Mouse (Mus musculus): ENCODE results near the gene Slc35a1.
"Not testable (repeated sequence)": the region's sequence is repeated elsewhere in the genome, so short reads cannot be mapped to it uniquely, and the experiment has no call there.

Slc35a1 gene

DNA sequence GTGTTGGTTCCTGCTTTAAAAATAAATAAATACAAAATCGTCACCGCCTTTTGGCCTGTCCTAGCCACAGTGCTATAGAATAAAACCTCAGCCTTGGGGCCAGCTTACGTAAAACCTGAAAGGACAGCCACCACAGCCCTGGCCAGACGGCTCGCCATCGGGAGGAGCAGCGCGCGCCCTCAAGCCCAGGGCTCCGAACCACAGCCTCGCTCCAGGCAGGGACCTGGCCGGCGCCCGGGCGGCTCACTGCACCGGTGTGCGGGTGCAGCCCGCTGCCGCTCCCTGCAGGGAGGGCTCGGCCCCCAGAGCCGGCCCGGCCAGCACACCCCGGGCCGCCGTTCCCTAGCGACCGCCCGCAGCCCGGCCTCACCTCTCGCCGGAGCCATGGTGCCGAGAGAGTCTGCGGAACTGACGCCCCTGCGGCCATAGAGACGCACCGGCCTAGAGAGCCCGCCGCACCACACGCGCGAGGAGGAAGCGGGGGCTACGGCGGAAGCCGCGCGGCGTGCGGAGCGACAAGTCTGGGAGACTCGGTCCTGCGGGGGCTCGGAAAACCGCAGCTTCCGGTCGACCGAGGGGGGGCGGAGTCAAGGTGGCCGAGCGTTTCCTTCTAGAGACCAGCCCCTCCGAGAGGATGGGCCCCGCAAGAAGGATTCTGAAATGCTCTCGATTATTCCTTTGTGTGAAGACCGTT is at the start of gene Slc35a1:
Gene Slc35a1 (minus strand): TSS at position 565 of the 694 bp plus-strand sequence.
- DNase-seq (ENCODE audit: low read depth, low spot score) = peak; percentile 89

DNA sequence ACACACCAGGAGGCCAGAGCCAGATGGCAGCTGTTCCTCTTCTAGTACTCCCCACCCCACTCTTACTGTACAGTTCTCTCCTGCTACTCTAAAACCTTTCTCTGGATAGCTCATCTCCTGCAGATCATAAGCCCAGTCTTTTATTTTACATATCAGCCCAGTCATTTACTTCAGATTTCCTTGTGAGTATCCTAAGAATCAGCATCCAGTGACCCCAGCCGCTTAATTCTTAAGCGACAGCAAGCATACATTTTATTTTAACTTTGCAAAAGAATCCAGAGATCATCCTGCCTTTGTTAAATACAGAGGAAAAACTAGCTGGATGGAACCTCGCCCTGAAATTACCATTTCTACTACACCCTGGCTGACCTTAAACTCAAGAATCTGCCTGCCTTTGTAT is 47.2 kb upstream of the Slc35a1 start:
- DNase-seq (ENCODE audit: low read depth, low spot score) = no peak

DNA sequence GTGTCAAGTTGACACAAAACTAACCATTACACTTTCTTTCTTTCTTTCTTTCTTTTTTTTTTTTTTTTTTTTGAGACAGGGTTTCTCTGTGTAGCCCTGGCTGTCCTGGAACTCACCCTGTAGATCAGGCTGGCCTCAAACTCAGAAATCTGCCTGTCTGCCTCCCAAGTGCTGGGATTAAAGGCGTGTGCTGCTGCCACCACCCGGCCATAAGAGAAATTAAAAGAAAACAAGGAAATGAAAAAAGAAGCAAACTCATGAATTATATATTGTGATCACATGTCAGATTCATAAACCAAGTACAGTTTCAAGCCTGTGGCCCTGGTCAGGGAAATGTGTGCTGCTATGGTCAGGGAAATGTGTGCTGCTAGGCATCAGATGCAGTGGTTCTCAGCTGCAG is 46.2 kb upstream of the Slc35a1 start:
- not testable (repeated sequence) for DNase-seq (ENCODE audit: low read depth, low spot score)

DNA sequence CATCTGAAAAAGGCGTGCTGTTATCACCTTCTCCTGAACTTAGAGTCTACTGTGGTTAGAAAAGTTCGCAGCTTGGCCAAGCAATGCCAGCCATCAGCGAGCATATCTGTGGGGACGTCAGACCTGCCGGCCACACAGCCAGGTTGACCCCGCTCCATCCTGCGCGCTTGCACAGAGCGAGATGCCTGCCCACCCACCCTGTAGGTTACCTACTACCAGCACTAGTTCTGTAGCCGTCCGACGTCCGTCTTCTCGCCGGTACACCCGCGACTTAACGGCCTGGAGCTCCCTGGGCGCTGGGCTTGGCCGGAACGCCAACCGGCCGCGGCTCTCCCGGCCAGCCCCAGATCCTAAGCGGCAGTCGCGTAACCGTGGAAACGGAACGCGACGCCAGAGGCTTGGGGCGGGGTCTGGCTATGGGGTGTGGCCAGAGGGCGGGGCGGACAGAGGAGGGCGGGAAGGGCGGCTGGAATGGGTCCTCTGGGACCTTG is 42.7 kb upstream of the Slc35a1 start, which contains the start of gene Cfap206:
Gene Cfap206 (minus strand): TSS at position 356 of the 491 bp plus-strand sequence.
- peak; percentile 6 for DNase-seq (ENCODE audit: low read depth, low spot score)

DNA sequence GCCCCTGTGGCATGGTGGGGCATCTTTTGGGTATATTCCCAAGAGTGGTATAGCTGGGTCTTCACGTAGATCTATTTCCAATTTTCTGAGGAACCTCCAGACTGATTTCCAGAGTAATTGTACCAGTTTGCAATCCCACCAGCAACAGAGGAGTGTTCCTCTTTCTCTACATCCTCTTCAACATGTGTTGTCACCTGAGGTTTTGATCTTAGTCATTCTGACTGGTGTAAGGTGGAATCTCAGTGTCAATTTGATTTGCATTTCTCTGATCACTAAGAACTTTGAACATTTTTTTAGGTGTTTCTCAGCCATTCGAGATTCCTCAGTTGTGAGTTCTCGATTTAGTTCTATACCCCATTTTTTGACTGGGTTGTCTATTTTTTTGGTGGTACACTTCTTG is 38.5 kb upstream of the Slc35a1 start:
- not testable (repeated sequence) for DNase-seq (ENCODE audit: low read depth, low spot score)

DNA sequence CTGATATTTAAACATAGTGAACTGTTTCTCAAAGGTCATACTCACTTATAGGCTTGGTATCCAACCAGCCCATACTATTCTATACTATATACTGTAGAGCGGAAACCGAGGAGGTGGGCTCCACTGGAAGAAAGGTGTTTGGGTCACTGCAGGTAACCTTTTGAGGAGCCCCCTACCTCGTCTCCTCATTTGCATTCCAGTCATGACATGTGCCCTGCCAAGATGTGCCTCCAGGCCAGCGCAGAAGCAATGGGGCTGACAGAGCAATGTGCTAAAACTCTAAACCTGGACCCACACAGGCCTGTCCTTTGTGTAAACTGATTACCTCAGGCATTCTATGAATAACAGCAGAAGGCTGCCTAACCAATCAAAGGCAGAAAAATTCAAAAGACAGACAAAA is 37.1 kb upstream of the Slc35a1 start:
- no peak for DNase-seq (ENCODE audit: low read depth, low spot score)

DNA sequence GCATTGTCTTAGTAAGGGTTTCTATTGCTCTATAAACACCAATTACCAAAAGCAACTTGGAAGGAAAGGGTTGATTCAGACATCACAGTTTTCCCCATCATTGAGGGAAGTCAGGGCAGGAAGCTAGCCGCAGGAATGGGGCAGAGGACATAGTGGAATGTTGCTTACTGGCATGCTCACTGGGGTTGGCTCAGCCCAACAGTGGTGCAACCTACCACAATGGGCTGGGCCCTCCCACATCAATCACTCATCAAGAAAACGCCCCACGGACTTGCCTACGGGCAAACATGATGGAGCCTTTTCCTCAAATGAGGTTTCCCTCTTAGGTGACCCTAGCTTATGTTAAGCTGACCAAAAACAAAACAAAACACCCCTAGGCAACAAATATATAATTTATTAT is 35.9 kb upstream of the Slc35a1 start:
- DNase-seq (ENCODE audit: low read depth, low spot score) = no peak

DNA sequence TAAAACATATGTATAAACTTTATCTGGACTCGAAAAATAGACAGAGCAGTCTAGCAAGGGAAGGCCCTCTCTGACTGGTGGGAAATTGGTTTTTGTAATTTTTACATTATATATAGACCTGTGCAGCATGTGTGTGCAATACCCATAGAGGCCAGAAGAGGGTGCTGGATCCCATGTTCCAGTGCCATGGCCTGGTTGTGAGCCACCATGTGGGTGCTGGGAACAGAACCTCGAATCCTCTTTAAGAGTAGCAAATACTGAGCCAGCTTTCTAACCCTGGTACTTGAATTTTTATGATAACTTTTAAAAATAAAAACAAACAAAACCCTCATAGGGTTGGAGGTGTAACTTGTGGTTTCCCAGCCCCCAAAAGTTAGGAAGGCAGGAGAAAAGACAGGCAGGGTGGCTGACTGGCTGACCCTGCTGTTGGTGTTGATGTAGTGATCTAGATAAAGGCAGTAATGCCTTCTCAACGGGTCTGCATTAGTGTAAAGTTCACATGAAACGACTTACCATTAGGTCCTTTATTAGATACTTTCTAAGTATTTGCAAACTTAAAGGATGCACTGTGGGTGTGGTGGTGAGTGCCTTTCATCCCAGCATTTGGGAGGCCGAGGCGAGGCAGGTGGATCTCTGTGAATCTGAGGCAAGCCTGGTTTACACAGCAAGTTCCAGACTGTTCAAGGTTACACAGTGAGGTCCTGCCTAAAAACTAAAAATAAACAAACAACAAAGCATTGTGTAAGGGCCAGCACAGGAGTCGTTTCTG is 33.1 kb upstream of the Slc35a1 start:
- DNase-seq (ENCODE audit: low read depth, low spot score) = no peak

DNA sequence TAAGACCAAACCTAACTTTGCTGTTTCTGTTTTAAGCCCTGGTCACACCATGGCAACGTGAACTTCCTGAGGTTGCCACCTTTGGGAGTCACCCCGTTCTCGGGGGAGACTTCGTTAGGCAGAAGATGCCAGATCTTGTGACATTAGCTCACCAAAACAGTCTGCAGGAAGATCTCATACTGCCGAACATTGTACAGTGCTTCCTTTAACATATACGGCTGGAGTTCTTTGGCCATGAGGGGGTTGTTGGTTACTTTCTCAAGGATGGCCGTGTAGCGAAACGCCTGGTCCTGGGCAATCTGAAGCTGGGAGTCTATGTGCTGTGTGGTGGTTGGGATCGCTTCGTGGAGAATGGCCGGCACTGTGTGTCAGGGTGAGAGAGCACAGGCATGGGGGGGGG is 32.2 kb upstream of the Slc35a1 start:
- DNase-seq (ENCODE audit: low read depth, low spot score) = no peak

DNA sequence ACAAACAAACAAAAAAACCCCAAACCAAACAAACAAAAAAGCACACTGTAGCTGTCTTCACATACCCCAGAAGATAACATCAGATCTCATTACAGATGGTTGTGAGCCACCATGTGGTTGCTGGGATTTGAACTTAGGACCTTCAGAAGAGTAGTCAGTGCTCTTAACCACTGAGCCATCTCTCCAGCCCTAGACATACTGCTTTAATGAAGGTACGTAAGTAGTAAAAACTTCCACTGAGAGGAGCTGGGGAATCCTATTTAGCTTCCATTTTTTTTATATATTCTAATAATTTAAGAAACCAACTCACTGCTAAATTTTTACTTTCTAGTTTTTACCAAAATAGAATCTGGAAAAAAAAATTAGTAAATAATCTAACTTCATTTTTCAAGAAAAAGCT is 27.8 kb upstream of the Slc35a1 start:
- no peak for DNase-seq (ENCODE audit: low read depth, low spot score)

DNA sequence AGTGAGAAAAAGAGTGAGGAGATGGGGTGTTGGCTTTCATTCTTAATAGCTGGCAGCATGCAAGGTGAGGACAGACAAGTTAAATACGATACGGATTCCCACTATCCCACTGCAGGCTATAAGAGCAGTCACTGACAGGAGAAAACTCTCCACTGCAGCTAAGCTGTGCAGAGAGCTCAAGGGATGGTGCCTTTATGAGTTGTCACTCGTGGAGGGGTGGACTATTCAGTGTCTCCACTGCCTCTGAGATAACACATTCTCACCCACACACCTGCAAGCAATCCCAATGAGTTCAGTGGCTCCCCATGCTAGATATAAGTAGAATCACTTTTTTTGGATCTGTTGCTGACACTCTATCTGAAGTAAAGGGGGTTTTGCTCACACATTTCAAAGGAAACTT is 20.9 kb upstream of the Slc35a1 start:
- no peak for DNase-seq (ENCODE audit: low read depth, low spot score)

DNA sequence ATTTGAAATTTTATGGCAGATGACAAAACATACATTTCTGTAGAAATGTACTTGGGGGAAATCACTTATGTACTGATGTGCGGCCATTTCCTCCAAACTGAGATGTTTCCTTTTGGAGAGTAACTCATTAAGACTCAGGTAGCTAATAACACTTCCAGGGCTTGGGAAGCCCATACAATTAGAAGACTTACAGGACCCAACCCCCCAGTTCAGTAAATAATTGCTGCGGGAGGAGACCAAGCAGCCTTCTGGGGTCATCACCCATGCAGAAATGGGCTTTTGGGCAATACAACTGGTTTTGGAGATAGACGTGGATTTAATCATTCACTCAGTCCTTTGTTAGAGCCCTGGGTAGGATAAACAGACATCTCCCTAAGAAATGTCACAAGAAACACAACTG is 20.0 kb upstream of the Slc35a1 start:
- DNase-seq (ENCODE audit: low read depth, low spot score) = no peak

DNA sequence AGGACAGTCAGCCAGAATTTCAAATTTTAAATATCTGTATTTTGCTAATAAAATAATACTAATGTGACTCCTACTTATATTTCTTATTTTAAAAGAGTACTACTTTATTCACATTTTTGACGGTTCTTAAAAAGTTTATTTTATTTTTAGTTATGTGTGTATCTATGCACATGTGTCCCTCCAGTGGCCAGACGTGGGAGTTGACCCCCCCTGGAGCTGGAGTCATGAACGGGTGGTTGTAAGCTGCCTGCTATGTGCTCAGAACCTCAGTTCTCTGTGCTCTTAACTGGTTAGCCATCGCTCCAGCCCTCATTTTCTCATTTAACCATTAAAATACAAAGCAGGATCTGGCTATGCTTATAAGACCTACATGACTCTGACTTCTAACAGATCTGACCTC is 15.8 kb upstream of the Slc35a1 start:
- no peak for DNase-seq (ENCODE audit: low read depth, low spot score)

DNA sequence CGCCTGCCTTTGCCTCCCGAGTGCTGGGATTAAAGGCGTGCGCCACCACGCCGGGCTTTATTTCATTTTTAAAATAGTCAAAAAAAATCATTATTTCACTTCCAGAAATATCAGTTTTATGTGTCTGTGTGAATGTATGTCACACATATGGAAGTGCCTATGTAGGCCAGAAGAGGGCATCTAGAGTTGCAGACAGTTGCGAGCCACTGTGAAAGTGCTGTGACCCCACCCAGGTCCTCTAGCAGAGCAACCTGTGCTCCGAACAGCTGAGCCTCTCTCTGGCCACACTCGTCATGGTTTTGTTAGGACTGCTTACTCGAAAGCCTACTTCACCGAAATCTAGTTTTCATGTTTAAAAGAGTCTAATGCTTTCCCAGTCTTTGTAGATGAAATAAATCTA is 15.0 kb upstream of the Slc35a1 start:
- no peak for DNase-seq (ENCODE audit: low read depth, low spot score)

DNA sequence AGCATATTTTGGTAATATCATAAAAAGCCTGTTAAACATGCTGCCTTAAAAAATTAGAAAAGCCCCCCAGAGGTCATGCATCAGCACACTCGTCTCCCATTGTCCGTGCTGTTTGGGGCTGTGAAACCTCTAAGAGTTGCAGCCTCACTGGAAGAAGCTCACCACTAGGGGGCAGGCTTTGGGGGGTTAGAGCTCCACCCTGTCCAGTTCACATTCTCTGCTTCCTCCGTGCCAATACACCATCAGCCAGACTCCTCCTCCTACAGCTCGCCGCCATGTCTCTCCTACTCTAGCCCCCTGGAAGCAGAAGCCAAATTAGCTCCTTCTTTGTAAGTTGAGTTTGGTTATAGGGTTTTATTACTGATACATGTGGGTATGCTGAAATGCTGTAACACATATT is 14.3 kb upstream of the Slc35a1 start:
- peak; percentile 9 for DNase-seq (ENCODE audit: low read depth, low spot score)

DNA sequence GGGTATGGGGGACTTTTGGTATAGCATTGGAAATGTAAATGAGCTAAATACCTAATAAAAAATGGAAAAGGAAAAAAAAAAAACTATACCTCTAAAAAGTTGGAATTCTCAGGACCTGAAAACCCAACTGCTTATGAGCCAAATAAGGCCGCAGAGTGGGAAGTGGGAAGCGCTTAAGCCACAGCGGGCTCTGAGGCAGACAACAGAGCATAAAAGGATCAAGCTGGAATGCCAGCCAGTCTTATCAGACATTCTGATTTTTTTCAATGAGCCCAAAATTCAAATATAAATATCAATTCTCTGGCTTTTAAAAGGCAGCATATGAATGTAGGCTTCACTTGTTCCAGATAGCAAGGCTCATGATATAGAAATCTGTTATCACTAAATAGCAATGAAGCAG is 783 bp upstream of the Slc35a1 start:
- DNase-seq (ENCODE audit: low read depth, low spot score) = no peak

DNA sequence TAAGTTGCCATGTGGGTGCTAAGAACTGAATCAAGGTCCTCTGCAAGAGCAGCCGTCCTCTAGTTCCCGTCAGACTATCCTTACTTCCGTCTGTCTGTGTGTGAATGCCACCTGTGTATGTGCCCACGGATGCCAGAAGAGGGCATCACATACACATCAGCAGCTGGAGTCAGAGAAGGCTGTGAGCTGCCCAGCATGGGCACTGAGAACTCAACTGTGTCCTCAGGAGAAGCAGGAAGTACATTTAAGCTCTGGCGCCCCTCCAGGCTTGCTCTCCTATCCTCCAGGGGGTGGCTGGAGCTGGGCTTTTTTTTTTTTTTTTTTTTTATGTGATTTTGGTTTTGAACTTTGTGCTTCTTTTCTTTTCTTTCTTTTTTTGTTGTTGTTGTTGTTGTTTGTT is 6.7 kb downstream of the Slc35a1 start:
- no peak for DNase-seq (ENCODE audit: low read depth, low spot score)

DNA sequence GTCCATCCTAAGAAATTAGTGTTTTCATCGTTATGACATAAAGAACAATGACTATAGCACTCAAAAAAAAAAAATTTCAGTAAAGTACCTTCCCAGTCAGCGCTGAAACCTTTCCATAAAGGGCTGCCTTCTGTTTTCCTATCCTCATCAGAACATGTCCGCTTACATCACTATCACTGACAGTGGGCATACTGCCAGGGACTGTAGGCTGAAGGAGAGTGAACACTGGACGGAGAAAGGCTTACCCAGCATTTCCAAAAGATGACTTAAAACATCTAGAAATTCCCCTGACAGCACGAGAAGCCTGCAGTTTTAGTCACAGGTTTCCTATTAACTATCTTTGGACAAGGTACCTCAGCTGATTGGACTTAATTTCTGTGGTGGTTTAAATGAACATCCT is 13.5 kb downstream of the Slc35a1 start:
- DNase-seq (ENCODE audit: low read depth, low spot score) = no peak

DNA sequence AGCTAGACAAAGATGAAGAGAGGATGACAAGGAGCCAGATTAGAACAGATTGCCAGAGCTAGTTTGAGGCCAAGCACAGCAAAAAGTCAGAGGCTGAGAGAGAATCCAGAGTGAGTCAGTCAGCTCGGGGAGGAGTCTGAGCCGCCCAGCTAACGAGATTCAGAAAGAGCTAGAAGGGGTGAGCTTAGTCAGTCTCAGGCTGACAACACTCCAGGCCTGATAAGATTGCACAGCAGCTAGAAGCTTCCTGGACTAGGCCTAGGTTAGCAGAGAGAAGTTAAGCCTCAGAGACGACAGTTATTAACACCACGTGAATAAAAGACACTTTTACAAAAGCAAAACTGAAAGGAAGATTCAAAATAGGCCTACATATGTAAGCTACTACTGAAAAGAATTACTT is 19.3 kb downstream of the Slc35a1 start:
- no peak for DNase-seq (ENCODE audit: low read depth, low spot score)

DNA sequence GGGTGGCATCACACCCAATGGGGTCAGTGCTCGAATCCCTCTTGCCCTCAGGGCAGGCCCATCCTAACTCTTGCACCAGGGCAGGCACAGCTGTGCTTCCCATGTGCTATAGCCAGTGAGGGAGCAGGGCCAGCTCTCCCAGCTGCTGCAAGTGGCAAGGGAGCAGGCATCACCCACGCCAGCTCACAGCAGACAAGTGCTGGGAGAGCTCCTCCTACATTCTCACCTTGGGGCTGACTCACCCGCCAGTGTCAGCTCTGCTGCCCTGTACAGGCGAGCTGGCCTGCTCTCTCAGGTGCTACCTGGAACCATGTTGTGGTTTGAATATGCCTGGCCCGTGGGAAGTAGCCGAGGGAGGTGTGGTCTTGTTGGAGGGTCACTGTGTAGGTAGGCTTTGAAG is 25.3 kb downstream of the Slc35a1 start:
- DNase-seq (ENCODE audit: low read depth, low spot score) = no peak

DNA sequence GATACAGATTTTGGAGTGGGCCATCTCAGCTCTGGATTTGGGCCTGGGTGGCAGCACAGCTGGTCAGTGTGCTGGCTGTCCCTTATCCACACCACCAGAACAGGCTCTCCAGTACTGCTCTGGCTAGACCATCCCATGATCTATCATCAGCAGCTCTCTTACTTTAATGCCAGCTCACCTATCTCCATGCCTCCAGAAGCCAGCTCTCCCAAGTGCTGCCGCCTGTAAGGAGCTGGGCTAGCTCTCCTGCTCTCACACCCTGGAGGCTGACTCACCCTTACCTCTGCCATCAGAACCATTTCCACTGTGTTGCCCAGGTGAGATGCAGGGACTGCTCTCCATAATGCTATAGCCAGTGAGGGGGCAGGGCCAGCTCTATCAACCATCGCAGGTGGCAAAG is 25.7 kb downstream of the Slc35a1 start:
- no peak for DNase-seq (ENCODE audit: low read depth, low spot score)

DNA sequence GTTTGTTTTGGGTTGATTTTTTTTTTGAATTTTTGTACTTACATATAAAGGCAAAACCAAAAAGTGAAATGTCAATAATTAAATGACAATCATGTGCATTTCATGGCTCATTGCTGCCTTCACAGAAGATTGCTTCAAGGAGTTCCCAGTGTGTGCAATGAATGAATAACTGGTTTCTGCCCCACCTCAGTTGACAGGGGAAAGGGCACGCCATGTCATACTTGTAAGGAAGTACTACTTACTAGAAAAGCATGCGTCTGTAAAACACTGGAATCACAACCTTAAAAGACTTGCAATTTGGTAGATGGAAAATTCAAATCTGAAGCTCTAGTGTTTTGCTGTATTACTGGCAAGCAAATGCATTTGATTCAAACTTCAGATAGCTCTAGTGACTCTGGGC is 28.2 kb downstream of the Slc35a1 start:
- no peak for DNase-seq (ENCODE audit: low read depth, low spot score)

DNA sequence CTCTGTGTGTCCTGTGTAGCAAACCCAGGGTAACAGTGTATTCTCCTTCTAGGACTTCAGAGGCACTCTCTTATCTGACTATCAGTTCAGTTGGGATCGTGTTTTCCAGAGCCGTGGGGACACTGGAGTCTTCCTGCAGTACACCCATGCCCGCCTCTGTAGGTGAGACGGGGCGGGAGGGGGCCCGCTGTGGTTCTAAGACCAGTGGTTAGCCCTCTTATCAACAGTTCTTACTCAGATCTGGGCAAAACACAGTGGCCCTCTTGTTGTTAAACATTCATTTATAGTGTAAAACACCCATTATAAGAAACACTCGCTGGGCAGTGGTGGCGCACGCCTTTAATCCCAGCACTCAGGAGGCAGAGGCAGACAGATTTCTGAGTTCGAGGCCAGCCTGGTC is 31.1 kb downstream of the Slc35a1 start:
- DNase-seq (ENCODE audit: low read depth, low spot score) = no peak

Measured in skeletal muscle tissue, adult 2 months (tissue).